Mouse (Mus musculus) stomach, embryonic 15.5 days (tissue): ENCODE data around the gene Afm. TPM values are rescaled to one million over a fixed set of nuclear protein-coding genes. Genes with fewer than 3 reads are reported as not detected.

Source experiments
- ATAC-seq: fragments of 200-750 bp; cut with Nextera tagmentation; 2 replicates; pipeline ENCODE4 v1.8.0; 2017; ENCODE audit warnings: low read depth, moderate number of reproducible peaks, moderate TSS enrichment; ENCODE audit not compliant: insufficient read depth, low FRiP score
- H3K27ac ChIP-seq: fragments of 300-500 bp; sonication (generic); 2 replicates; pipeline ENCODE4 v1.5.1; 2015; ENCODE audit warnings: mild to moderate bottlenecking, inconsistent platforms
- H3K27me3 ChIP-seq: fragments of 300-500 bp; sonication (generic); replicated peaks from 2 replicates; pipeline ENCODE4 v1.6.1; 2015; ENCODE audit warnings: inconsistent platforms
- H3K36me3 ChIP-seq: fragments of 300-500 bp; sonication (generic); 2 replicates; pipeline ENCODE4 v1.6.1; 2015; ENCODE audit warnings: inconsistent platforms
- H3K4me1 ChIP-seq: fragments of 300-500 bp; sonication (generic); 2 replicates; pipeline ENCODE4 v1.6.1; 2015; ENCODE audit warnings: inconsistent platforms
- H3K4me2 ChIP-seq: fragments of 300-500 bp; sonication (generic); 2 replicates; pipeline ENCODE4 v1.6.1; 2015; ENCODE audit warnings: mild to moderate bottlenecking, inconsistent platforms
- H3K4me3 ChIP-seq: fragments of 300-500 bp; sonication (generic); replicated peaks from 2 replicates; pipeline ENCODE4 v1.5.1; 2015; ENCODE audit warnings: inconsistent platforms
- H3K9ac ChIP-seq: fragments of 300-500 bp; sonication (generic); 2 replicates; pipeline ENCODE4 v1.6.1; 2015; ENCODE audit warnings: inconsistent platforms
- H3K9me3 ChIP-seq: fragments of 300-500 bp; sonication (generic); 2 replicates; pipeline ENCODE4 v1.6.1; 2016; ENCODE audit warnings: inconsistent platforms
- whole genome bisulfite sequencing: fragments of 180-500 bp; shearing (Covaris S2); methylation state at CpG from one replicate; pipeline ENCODE4 v1.1.7; 2015; 5-methylcytosine and 5-hydroxymethylcytosine counted together
- polyA plus RNA-seq: library from polyadenylated mRNA; unstranded; fragments of >200 nt; fragmentation: Nextera tagmentation; extraction: Ambion mirVana; gene quantifications from 2 replicates; pipeline ENCODE4 v1.2.1, GENCODE M21; 2015

Gene Afm
- polyA plus RNA-seq, 1 experiment from 2014 or later: 6.4 TPM

DNA sequence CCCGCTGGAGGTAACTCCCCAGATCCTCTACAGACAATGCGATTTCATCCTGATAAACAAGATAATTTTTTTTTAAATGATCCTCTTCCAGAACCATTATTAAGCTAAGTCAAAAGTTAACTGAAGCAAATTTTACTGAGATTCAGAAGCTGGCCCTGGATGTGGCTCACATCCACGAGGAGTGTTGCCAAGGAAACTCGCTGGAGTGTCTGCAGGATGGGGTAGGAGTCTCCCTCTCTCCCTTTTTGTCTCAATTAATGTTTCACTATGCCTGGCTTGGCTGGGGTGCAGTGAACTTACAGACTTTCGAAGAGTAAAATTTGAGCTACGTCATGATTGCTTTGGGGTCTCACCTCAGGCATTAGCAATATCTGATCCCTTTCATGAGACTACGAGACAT, 19.2 kb upstream of the Afm start:
- H3K9me3 ChIP-seq: no peaks in the 10 kb centered on the region
- no peaks in the 10 kb centered on the region for H3K36me3 ChIP-seq
- no peak overlapping the region for H3K27ac ChIP-seq
- no peaks in the 10 kb centered on the region for H3K4me1 ChIP-seq
- H3K9ac ChIP-seq: no peak overlapping the region
- no peak overlapping the region for H3K4me3 ChIP-seq
- H3K4me2 ChIP-seq: no peak overlapping the region
- 69% methylated on average over 7 of the region's 7 CpGs for WGBS
- no peaks in the 10 kb centered on the region for H3K27me3 ChIP-seq
- no peak for ATAC-seq

GRCm38 (mm10) chr5:90500714-90501113, 18.0 kb upstream of the Afm start:
- 4% methylated on average over 6 of the region's 6 CpGs for whole genome bisulfite sequencing
- no peak for ATAC-seq

GRCm38 (mm10) chr5:90501752-90502151, 17.0 kb upstream of the Afm start:
- H3K9me3 ChIP-seq: no peaks in the 10 kb centered on the region
- H3K27ac ChIP-seq: no peak overlapping the region
- no peak overlapping the region for H3K4me3 ChIP-seq
- H3K4me1 ChIP-seq: no peaks in the 10 kb centered on the region
- WGBS: 87% methylated on average over 5 of the region's 5 CpGs
- ATAC-seq: no peak
- no peaks in the 10 kb centered on the region for H3K27me3 ChIP-seq
- H3K4me2 ChIP-seq: no peak overlapping the region
- no peaks in the 10 kb centered on the region for H3K36me3 ChIP-seq
- H3K9ac ChIP-seq: no peak overlapping the region

More at GRCm38 (mm10) chr5:90500714-90501113, 18.0 kb upstream of the Afm start:
- Histone ChIP-seq H3K27ac (no peak overlapping the region), H3K4me3 (no peak overlapping the region), H3K9me3 (no peaks in the 10 kb centered on the region), H3K4me2 (no peak overlapping the region), H3K27me3 (no peaks in the 10 kb centered on the region), H3K9ac (no peak overlapping the region), H3K36me3 (no peaks in the 10 kb centered on the region), H3K4me1 (no peaks in the 10 kb centered on the region)

- Histone ChIP-seq H3K27me3 (no peaks in the 10 kb centered on the region), H3K27ac (no peak overlapping the region), H3K4me3 (no peak overlapping the region), H3K9ac (no peak overlapping the region), H3K4me2 (no peak overlapping the region), H3K9me3 (no peaks in the 10 kb centered on the region), H3K36me3 (no peaks in the 10 kb centered on the region), H3K4me1 (no peaks in the 10 kb centered on the region)
- no peak for ATAC-seq
- WGBS: 64% methylated on average over 11 of the region's 11 CpGs
Observed at GRCm38 (mm10) chr5:90504742-90505141, 14.0 kb upstream of the Afm start.

- no peak overlapping the region for H3K9ac ChIP-seq
- H3K27ac ChIP-seq: no peak overlapping the region
- H3K27me3 ChIP-seq: no peaks in the 10 kb centered on the region
- no peaks in the 10 kb centered on the region for H3K9me3 ChIP-seq
- no peaks in the 10 kb centered on the region for H3K4me1 ChIP-seq
- 59% methylated on average over 2 of the region's 2 CpGs for WGBS
- H3K4me2 ChIP-seq: no peak overlapping the region
- no peak for ATAC-seq
- H3K4me3 ChIP-seq: no peak overlapping the region
- H3K36me3 ChIP-seq: no peaks in the 10 kb centered on the region
Observed at GRCm38 (mm10) chr5:90506507-90506906, 12.2 kb upstream of the Afm start.

- Histone ChIP-seq H3K36me3 (no peaks in the 10 kb centered on the region), H3K4me2 (no peak overlapping the region), H3K9me3 (no peaks in the 10 kb centered on the region), H3K9ac (no peak overlapping the region), H3K4me1 (no peaks in the 10 kb centered on the region), H3K27me3 (no peaks in the 10 kb centered on the region), H3K4me3 (no peak overlapping the region), H3K27ac (no peak overlapping the region)
- WGBS: 62% methylated on average over 13 of the region's 13 CpGs
- no peak for ATAC-seq
Observed at GRCm38 (mm10) chr5:90507411-90507949, 11.3 kb upstream of the Afm start.

DNA sequence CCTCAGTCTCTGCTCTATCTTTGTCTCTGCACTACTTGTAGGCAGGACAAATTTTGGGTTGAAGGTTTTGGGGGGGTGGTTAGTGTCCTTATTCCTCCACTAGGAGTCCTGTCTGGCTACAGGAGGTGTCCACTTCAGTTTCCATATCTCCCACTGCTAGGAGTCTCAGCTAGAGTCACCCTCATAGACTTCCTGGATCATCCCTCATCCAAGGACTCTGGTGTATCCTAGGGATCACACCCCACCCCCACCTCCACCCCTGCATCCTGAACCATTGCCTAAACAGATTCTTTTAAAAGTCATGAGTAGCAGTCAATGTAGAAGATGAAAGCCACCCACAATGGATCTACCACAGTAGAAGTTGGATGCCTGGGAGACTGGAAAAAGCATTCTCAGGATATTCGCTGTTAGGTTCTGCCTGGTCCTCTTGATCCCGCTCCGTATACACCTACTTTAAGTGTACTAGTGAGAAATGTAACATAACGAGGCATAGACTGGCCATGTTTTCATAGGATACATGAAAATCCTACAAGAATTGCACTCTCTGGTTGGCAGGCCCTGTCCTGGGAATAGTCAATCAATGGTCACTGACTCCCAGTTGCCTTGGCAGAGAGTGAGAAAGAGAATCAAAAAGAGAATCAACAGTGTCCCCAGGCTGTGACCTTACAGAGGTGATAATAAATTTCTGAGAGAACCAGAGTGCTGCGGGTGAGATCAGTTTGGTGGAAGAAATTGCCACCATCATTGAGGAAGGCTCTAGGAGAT, 8.7 kb upstream of the Afm start:
- no peak overlapping the region for H3K4me2 ChIP-seq
- no peak for ATAC-seq
- H3K9ac ChIP-seq: no peak overlapping the region
- H3K27me3 ChIP-seq: no peaks in the 10 kb centered on the region
- no peak overlapping the region for H3K27ac ChIP-seq
- no peaks in the 10 kb centered on the region for H3K4me1 ChIP-seq
- no peaks in the 10 kb centered on the region for H3K36me3 ChIP-seq
- H3K9me3 ChIP-seq: no peaks in the 10 kb centered on the region
- WGBS: 92% methylated on average over 5 of the region's 5 CpGs
- H3K4me3 ChIP-seq: no peak overlapping the region

GRCm38 (mm10) chr5:90512288-90512955, 6.3 kb upstream of the Afm start:
- no peaks in the 10 kb centered on the region for H3K36me3 ChIP-seq
- H3K4me1 ChIP-seq: no peaks in the 10 kb centered on the region
- no peaks in the 10 kb centered on the region for H3K9me3 ChIP-seq
- no peak overlapping the region for H3K27ac ChIP-seq
- H3K27me3 ChIP-seq: no peaks in the 10 kb centered on the region
- no peak overlapping the region for H3K4me2 ChIP-seq
- no peak for ATAC-seq
- no peak overlapping the region for H3K9ac ChIP-seq
- WGBS: 78% methylated on average over 6 of the region's 6 CpGs
- no peak overlapping the region for H3K4me3 ChIP-seq

DNA sequence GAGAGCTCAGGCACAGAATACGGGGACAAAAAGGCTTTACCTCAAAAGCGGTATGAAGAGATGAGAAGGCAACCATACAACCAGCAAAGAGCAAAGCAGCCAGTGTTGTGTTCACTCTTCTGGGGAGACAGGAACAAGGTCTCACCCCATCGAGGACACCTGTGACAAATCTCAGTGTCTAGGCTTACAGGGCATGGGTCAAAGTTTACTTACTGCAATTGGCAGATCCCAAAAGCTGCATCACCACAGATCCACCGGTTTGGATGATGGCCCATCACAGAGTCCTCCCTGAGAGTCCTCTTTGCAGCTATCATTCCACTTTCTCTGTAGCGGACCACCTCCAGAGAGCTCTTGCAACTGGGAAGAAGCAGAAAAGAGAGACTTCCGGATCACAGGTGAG, 3.2 kb upstream of the Afm start:
- Histone ChIP-seq H3K4me1 (no peaks in the 10 kb centered on the region), H3K27ac (no peak overlapping the region), H3K9me3 (no peaks in the 10 kb centered on the region), H3K36me3 (no peaks in the 10 kb centered on the region), H3K4me2 (no peak overlapping the region), H3K9ac (no peak overlapping the region), H3K27me3 (no peaks in the 10 kb centered on the region), H3K4me3 (no peak overlapping the region)
- WGBS: 87% methylated on average over 6 of the region's 6 CpGs
- no peak for ATAC-seq

GRCm38 (mm10) chr5:90551191-90551590, 32.5 kb downstream of the Afm start:
- WGBS: 80% methylated on average over 8 of the region's 8 CpGs
- ATAC-seq: no peak

GRCm38 (mm10) chr5:90556052-90556451, 37.3 kb downstream of the Afm start:
- Histone ChIP-seq H3K27me3 (no peaks in the 10 kb centered on the region), H3K4me3 (no peak overlapping the region), H3K4me2 (no peak overlapping the region), H3K27ac (no peak overlapping the region), H3K9me3 (no peaks in the 10 kb centered on the region), H3K36me3 (no peaks in the 10 kb centered on the region), H3K4me1 (no peaks in the 10 kb centered on the region), H3K9ac (no peak overlapping the region)
- ATAC-seq: no peak
- 65% methylated on average over 3 of the region's 3 CpGs for WGBS

More at GRCm38 (mm10) chr5:90551191-90551590, 32.5 kb downstream of the Afm start:
- Histone ChIP-seq H3K36me3 (no peaks in the 10 kb centered on the region), H3K4me2 (no peak overlapping the region), H3K27me3 (no peaks in the 10 kb centered on the region), H3K27ac (no peak overlapping the region), H3K9me3 (no peaks in the 10 kb centered on the region), H3K4me3 (no peak overlapping the region), H3K9ac (no peak overlapping the region), H3K4me1 (no peaks in the 10 kb centered on the region)

DNA sequence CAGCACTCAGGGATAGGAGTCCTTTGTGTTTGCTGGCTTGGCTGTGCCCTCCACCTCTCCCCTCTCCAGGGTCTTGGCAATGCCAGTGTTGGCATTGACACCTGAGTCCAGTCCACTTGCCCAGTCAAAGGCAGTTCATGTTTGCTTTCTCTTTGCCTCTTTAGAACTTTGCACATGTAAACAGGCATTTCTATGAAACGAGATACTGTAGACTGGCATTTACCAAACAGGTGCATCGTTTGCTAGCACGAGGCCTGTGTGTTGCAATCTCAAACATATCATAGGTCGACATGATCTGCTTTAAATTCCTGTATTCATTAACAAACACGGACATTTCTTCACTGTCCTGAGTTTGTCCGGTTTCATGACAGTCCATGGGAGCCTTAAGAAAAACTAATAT, 42.0 kb downstream of the Afm start, which contains the start of gene 5830473C10Rik:
5830473C10Rik (plus strand) TSS at position 365 of the 400 bp plus-strand sequence.
- H3K27me3 ChIP-seq: no peaks in the 10 kb centered on the region
- H3K36me3 ChIP-seq: no peaks in the 10 kb centered on the region
- no peak within 1 kb of the TSS for H3K9ac ChIP-seq
- no peaks in the 10 kb centered on the region for H3K9me3 ChIP-seq
- H3K27ac ChIP-seq: no peak within 1 kb of the TSS
- H3K4me1 ChIP-seq: no peaks in the 10 kb centered on the region
- no peak within 1 kb of the TSS for H3K4me3 ChIP-seq
- ATAC-seq: no peak
- WGBS: 78% methylated on average over 6 of the region's 6 CpGs
- H3K4me2 ChIP-seq: no peak within 1 kb of the TSS
